Mouse (Mus musculus): ENCODE data around the gene Ndufs2. TPM values are rescaled to one million over a fixed set of nuclear protein-coding genes. Genes with fewer than 3 reads are reported as not detected.

Gene Ndufs2
- polyA plus RNA-seq, 1 experiment = 131 TPM

DNA sequence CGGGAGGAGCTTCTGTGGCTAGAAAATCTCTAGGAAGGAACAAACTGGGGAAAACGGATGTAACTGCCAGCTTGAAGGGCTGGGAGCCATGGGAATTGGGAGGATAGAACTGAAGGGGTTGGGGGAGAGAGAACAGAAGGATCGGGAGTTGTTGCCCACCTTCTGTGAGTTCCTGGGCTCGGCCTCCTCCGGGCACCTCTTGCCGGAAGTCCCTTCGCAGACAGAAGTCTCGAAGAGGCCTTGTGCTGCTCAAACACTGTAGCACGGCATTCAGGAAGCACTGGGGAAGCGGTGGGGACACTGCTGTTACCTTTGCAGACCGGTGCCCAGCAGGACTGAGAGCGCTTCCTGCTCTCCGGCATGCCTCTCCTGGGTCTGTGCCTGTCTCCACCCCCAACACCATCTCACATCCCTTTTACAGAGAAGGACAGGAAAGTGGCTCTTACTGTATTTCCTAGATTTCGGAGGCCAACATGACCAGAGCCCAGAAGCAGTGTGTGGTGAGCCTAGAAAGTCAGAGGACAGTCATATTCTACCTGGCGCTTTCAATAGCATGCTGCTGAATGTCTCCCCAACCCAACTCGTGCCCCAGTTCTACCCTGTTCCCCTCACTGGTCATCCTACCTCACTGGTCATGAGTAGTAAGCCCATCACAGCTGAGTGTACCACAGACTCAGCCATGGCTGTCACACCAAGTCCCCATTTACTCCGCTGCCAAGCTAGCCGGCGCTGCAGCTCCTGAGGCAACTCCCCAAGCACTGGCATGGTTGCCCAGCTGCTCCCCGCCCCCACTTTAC, 34.1 kb upstream of the Ndufs2 start:
- Histone ChIP-seq H3K4me1 (ENCODE audit: control insufficient read depth, insufficient read depth, low read length) (peaks cover 33% of the 10 kb centered on the region), H3K27ac (ENCODE audit: insufficient read depth, low read depth, low read length) (no peak overlapping the region), H3K4me3 (ENCODE audit: insufficient read depth, low read length) (no peak overlapping the region)
- TF ChIP-seq POLR2A (IDR thresholded peaks at IDR 0.05; ENCODE audit: borderline replicate concordance, low read depth, low read length) = no peak

DNA sequence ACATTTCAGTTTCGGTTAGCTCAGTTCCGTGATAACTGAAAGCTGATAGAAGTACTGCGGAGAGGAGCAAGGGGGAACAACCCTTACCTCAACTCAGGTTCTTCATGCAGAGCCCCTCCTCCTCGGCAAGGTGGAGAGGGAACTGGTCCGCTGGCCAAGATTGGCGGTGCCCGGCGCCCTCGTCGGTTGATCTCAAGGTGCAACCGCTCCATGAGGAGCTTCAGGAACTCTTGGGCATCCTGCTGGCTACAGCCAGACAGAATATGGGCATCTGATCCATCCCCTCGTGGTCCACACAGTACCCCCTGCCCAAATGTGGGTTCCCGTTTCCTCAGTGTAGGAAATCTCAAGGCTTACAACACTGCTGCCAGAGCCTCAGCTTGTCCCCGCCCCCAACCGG, 33.3 kb upstream of the Ndufs2 start:
- H3K4me3 ChIP-seq (ENCODE audit: insufficient read depth, low read length) = no peak overlapping the region
- H3K27ac ChIP-seq (ENCODE audit: insufficient read depth, low read depth, low read length) = no peak overlapping the region
- TF ChIP-seq POLR2A (IDR thresholded peaks at IDR 0.05; ENCODE audit: borderline replicate concordance, low read depth, low read length) = no peak
- no peak for TF ChIP-seq CTCF (IDR thresholded peaks at IDR 0.05; ENCODE audit: low read depth, low read length)
- peaks cover 36% of the 10 kb centered on the region for H3K4me1 ChIP-seq (ENCODE audit: control insufficient read depth, insufficient read depth, low read length)

DNA sequence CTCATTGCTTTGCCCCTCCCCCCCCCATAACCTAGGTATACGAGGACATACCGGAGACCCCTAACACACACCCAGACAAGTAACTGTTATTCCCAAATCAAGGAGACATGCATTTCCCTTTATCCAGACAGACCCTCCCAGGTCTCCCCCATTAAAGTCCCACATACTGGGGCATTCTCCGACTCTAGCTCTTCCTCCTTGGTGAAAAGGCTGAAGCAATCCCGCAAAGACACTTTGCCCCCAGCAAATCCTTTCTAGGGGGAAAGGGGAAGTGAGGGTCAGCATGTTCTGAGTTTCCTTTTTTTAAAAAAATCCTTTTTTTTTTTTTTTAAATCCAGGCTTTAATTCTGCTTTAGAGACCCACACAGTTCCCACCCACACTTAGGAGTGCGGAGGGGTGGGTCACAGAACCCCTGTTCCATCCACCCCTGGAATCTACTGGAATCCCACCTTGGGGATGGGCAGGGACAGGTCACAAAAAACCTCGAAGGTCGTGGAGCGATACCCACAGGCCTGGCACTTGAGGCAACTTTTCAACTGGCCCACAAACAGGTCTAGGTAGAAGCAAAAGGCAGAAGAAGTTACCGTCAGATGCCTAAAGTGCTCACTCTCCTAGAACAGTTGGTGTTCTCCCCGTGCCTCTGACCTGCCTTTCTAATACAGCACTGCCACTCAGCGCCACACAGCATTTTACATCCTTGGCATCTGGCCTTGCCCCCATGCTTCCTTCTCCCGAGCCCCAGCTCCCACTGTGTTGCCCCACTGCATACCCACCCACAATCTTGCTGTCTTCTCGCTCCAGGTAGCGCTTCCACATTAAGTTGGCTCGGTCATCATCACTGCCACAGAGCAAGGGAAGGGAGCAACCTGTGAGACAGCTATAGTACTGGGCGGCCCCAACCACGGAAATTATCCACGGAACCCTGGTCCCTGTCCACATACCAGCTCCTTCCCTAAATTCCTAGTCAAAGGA, 32.3 kb upstream of the Ndufs2 start:
- peak overlapping the region; percentile 36 for H3K4me3 ChIP-seq (ENCODE audit: insufficient read depth, low read length)
- peaks cover 36% of the 10 kb centered on the region for H3K4me1 ChIP-seq (ENCODE audit: control insufficient read depth, insufficient read depth, low read length)
- peak overlapping the region; percentile 85 for H3K27ac ChIP-seq (ENCODE audit: insufficient read depth, low read depth, low read length)
- TF ChIP-seq POLR2A (IDR thresholded peaks at IDR 0.05; ENCODE audit: borderline replicate concordance, low read depth, low read length) (no peak), CTCF (IDR thresholded peaks at IDR 0.05; ENCODE audit: low read depth, low read length) (no peak)

DNA sequence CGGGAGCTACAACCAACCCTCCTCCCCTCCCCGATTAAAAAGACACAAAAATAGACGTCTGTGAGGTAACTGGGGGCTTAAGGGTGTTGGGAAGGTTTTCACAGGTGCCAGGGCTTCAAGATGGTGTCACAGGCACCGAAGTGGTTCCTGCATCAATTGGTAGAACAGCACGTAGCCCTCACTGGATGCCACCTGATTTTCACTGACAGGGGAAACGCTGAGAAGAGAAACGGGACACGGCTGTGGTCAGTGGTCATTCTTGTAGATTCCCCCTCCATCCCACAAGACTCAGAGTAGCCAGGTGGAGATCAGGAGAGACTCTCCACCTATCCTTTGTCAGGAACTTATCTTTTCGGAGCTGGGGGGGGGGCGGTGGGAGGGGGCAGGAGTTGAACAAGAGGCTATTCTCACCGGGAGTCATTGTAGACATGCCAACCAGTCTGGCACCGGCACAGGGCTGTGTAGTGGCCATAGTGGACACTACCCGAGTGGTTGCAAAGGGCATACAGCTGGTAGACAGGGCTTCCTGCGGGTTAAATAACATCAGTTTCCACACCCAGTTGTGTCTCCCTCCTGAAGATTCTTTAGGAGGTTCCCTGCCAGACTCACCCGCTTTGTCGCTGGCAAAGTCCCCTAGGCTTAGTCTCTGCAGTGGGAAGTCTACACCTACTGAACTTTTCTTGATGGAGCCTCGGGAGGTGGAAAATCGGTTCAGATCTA, 31.1 kb upstream of the Ndufs2 start:
- Histone ChIP-seq H3K27ac (ENCODE audit: insufficient read depth, low read depth, low read length) (peak overlapping the region; percentile 85), H3K4me3 (ENCODE audit: insufficient read depth, low read length) (no peak overlapping the region), H3K4me1 (ENCODE audit: control insufficient read depth, insufficient read depth, low read length) (peaks cover 35% of the 10 kb centered on the region)
- TF ChIP-seq CTCF (IDR thresholded peaks at IDR 0.05; ENCODE audit: low read depth, low read length) = no peak
- TF ChIP-seq POLR2A (IDR thresholded peaks at IDR 0.05; ENCODE audit: borderline replicate concordance, low read depth, low read length) = no peak

DNA sequence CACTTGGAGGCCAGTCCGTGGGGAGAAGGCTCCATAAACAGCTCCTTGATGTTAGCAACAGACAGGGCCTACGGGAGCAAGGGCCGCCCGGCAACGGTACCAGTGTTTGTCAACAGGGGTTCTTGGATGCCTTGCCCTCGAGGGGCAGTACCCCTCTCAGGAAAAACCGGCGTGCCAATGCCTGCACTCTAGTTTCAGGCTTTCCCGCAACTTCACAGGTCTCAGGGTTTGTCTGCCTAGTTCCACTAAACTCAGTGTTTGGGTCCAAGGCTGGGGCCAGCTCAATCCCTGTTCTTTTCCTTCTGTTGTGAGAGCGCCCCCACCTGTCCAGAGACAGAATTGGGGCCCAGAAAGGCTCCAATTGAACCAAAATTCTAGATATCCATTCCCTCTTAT, 30.3 kb upstream of the Ndufs2 start:
- TF ChIP-seq CTCF (IDR thresholded peaks at IDR 0.05; ENCODE audit: low read depth, low read length) (peak; percentile 61), POLR2A (IDR thresholded peaks at IDR 0.05; ENCODE audit: borderline replicate concordance, low read depth, low read length) (no peak)
- peaks cover 33% of the 10 kb centered on the region for H3K4me1 ChIP-seq (ENCODE audit: control insufficient read depth, insufficient read depth, low read length)

DNA sequence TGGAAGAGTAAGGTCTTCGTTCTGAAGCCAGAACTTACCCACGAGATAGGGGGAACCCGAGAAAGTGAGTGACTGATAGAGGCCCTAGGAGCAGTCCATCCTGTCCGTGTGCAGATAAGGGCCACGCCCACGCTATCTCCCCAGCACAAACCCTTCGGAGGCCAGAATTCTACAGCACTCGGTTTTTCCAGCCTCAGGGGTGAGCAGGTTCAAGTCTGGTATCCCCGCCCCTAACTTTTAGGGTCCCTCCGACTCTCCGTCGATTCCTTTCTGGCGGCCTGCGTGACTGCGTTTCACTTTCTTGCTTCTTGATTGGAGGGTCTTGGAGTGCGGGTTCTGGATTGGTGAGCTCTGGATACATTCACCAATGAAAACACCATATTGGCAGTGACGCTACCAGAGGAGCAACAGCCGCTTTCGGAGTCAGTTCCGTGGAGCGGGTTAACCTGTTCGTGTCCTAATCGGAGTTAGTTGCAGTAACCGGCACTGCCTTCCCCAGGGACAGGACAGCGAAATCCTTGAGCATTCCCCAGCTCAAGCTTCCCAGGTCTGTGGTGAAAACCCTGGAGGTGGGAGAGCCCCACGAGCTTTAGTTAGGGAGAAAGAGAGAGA, 29.8 kb upstream of the Ndufs2 start, which contains the start of gene Ppox:
Gene Ppox, minus strand, starts transcription at position 271 of the 612 bp plus-strand sequence.
- peaks cover 30% of the 10 kb centered on the region for H3K4me1 ChIP-seq (ENCODE audit: control insufficient read depth, insufficient read depth, low read length)
- no peak for TF ChIP-seq CTCF (IDR thresholded peaks at IDR 0.05; ENCODE audit: low read depth, low read length)
- H3K4me3 ChIP-seq (ENCODE audit: insufficient read depth, low read length) = peak within 1 kb of the TSS; percentile 82
- H3K27ac ChIP-seq (ENCODE audit: insufficient read depth, low read depth, low read length) = peak within 1 kb of the TSS; percentile 82

More for the DNA sequence above, 30.3 kb upstream of the Ndufs2 start:
- H3K4me3 ChIP-seq (ENCODE audit: insufficient read depth, low read length) = peak overlapping the region; percentile 82
- H3K27ac ChIP-seq (ENCODE audit: insufficient read depth, low read depth, low read length) = peak overlapping the region; percentile 82

DNA sequence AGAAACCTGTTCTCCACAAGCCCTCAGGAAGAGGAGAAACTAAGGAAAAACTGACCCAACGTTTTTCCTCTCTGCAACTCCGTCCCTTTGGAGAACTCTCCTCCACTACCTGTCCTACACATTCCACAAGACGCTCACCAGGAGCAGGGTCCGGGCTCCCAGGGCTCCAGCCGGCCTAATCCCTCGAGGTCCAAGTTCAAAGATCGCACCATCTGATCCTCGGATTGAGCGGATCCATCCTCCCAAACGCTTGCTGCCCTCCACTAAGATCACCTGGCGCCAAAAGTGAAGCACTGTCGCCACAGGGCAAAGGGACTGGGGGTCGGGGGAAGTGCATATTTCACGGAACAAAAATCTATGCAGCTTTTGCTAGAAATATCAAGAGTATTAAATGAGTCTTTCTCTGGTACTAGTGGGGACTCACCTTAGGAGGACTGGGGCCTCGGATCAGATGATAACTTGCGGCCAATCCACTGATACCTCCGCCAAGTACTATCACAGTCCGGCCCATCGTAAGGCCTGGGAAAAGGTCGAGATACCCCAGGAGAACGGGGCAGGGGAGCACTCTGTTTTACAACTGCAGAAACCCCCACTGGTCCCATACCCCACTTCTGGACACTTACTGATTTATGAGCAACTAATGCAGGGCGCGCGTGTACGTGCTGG, 29.2 kb upstream of the Ndufs2 start:
- Histone ChIP-seq H3K4me3 (ENCODE audit: insufficient read depth, low read length) (peak overlapping the region; percentile 74), H3K4me1 (ENCODE audit: control insufficient read depth, insufficient read depth, low read length) (peaks cover 28% of the 10 kb centered on the region)
- no peak for TF ChIP-seq POLR2A (IDR thresholded peaks at IDR 0.05; ENCODE audit: borderline replicate concordance, low read depth, low read length)
- TF ChIP-seq CTCF (IDR thresholded peaks at IDR 0.05; ENCODE audit: low read depth, low read length) = no peak

DNA sequence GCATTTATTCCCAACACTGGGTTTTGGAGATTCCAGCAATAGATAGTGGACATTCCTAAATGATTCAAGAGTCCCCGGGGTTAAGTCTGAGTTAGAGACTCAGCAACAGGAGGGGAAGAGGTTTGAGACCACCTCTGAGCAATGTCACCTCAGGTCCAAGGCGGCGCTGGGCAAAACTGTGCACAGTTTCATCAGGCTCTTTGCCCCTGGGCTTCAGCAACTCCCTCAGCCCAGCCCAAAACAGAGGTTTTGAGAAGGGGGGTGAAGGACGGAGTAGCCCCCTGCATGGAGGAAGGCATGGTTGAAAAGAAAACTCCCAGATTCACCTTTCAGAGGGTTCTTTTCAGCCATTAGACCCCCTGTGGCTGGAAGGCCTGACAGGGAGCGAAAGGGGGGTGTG, 28.5 kb upstream of the Ndufs2 start:
- peak overlapping the region; percentile 74; the same call in 1 of the 2 replicates for H3K4me3 ChIP-seq (ENCODE audit: insufficient read depth, low read length)

More for the DNA sequence above, 29.2 kb upstream of the Ndufs2 start:
- peak overlapping the region; percentile 12; the same call in 1 of the 2 replicates for H3K27ac ChIP-seq (ENCODE audit: insufficient read depth, low read depth, low read length)

More for the DNA sequence above, 28.5 kb upstream of the Ndufs2 start:
- H3K27ac ChIP-seq (ENCODE audit: insufficient read depth, low read depth, low read length) = no peak overlapping the region
- peaks cover 24% of the 10 kb centered on the region for H3K4me1 ChIP-seq (ENCODE audit: control insufficient read depth, insufficient read depth, low read length)
- TF ChIP-seq POLR2A (IDR thresholded peaks at IDR 0.05; ENCODE audit: borderline replicate concordance, low read depth, low read length) (no peak), CTCF (IDR thresholded peaks at IDR 0.05; ENCODE audit: low read depth, low read length) (no peak)

Data from bone marrow macrophage, adult 2 months (primary cell).